Mouse (Mus musculus): ENCODE results near the gene Me3. TPM values are rescaled to one million over a fixed set of nuclear protein-coding genes. Genes with fewer than 3 reads are reported as not detected.

Me3 gene
- total RNA-seq (2021), result 36.0 and 39.2 TPM in 2 replicates
- long read RNA-seq, experiment 1, full-length matches to known transcripts, result 27 of 40 reads
- long read RNA-seq, experiment 1, partial matches to known transcripts, result 3 of 40 reads
- long read RNA-seq, experiment 1, other reads (novel, unspliced or antisense), result 10 of 40 reads
- long read RNA-seq, experiment 2, full-length matches to known transcripts, result 23 of 34 reads
- long read RNA-seq, experiment 2, partial matches to known transcripts, result 2 of 34 reads
- long read RNA-seq, experiment 2, other reads (novel, unspliced or antisense), result 9 of 34 reads

DNA sequence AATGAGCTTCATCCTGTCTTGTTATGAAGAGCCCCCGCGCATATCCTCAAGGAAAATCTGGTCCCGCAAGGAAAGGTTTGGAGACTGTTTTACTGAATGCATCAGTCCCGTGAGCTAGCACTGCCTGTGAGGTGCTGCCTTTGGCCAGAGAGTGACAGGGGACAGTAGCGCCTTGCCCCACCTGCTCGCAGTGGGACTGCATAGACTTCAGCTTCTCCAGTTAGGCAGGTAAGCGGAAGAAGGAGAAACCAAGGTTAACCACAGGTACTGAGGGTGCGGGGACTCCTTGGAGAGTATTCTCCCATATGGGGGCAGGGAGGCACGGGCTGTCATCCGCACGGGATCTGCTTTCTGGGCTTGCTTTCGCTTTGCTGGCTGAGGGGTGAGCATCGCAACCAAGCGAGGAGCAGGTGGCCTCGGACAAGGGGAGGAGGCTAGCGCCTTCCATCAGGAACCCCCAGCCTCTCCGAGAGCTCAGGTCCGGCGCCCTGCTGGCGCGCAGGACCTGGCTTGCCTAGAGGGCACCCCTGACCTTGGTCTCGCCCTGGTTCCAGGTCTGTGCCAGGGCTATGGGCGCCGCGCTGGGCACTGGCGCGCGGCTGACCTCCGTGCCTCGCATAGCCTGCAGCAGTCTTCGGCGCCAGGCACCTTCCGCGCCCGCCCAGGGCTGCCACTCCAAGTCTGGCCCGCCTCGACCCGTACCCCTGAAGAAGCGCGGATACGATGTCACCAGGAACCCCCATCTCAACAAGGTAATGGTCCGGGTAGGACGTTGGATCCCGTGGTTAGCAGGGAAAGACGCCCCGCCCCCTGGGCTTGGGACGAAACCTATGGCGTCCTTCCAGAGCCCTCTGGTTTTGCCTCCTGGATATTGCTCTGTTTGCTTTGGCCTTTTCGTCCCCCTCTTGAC is at the start of gene Me3:
Gene Me3 (plus strand): TSS at position 51 of the 910 bp plus-strand sequence.
- DNase-seq, result peak; percentile 75

DNA sequence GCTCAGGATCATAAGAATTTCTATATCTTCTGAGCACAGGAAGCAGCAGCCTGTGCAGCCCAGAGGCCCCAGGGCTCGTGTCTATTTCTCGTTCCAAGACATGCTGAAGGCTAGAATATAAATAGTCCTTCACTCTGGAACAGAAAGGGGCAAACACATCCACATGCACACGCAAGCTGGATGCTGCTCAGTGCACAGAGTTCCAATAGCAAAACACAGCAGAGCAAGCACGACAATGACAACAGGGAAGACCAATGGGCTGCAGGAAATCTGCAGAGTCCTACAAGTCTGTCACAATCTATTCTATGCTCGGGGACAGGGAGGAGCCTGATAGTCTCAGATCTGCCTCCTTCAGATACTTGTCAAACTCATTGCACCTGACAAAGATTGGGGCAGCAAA is 42.2 kb upstream of the Me3 start:
- DNase-seq, result no peak

DNA sequence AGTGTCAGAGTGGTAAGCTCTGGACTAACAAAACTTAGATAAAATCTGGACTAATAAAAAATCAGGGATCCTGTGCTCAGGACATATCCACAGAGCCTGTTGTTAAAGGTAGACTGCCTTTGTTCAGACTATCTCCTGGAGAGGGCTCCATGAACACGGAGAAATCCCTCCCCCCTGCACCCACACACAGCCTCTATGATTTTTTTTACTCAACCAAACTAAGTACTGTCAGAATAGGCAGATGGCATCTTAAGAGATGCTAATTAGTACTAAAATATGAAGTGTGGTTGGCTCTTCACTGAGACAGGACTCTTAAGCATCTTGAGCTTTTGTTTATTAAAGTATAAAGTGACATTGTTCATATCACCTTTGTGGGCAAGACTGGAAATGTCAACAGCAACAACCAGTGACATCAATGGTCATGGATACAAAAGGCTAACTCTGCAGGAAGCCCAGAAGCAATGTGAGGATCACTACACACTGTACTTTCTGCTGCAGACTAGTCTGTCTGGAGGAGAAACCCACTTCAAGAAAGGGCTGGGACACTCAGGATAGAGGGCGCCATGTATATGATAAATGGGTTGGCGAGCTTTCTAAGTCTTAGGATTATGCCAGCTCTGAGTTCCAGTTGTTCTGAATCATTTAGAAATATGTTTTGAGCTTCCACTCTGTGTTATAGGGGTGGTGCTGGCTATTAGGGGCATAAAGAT is 41.5 kb upstream of the Me3 start:
- no peak for DNase-seq

DNA sequence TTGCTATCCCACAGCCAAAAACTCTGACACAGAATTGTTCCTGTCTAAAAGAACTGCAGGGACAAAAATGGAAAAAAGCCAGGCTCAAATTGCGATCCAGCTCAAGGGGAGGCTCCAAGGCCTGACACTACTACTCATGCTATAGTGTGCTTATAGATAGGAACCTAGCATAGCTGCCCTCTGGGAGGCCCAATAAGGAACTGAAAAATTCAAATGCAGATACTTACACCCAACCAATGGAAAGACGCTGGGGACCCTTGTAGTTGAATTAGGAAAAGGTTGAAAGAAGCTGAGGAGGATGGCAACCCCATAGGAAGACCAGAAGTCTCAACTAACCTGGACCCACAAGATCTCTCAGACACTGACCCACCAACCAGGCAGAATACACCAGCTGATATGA is 36.4 kb upstream of the Me3 start:
- DNase-seq, result no peak

DNA sequence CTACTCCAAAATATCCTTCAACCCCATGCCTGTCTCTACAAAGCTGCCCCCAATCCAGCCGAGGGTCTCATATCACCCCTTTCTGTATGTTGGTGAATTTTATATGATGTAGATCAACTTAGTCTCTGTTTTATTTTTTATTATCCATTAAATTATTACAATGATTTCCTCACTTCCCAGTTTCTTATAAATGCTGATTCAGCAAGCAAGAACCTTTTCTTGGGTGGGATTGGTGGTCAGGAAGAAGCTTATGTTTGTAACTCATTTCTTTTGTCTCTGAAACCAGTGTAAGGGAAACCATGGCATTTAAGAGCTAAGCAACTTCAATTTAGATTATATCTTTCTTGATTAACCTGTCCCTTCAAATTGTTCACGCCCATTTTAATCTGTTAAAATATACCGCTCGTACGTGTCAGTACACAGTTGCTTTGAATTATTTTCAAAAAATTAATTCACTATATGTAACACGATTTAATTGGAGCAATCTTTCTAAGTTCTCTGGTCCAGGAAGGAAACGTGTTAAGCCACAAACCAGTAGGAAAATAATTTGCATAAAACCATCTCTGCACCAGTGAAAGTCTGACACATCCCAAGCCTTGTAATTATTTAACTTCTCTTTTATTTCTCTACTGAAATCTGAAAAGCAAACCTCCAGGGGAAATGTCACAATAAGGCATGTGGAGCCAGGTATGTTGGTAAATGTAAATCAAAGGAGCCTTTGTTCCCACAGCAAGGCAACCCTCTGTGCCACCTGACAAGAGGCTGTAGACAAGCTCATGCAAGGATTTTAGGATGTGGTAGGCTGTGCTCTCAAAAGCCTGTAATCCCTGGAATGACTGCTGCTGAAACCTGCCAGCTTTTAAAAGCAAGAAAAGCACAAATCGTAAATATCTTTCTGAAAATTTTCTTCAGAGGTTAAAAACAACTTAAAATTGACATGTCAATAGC is 26.3 kb upstream of the Me3 start:
- DNase-seq, result no peak

DNA sequence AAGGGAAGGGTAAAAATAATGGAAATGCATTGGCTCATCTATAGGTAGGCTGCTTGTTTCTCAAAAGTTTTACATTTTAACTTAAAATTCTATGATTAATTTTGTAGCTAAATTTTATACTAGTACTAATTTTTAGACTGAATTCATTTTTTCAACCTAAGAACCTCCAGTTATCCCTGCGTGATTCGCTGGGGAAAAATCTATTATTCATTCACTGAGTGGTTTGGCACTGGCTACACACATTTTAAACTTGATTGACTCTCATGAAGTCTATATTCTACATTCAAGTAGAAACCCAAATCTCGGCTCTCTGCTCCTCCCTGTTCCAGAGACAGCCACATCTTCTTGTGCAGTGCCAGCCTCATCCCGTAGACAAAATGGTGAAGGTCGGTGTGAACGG is 24.9 kb upstream of the Me3 start:
- DNase-seq, result no peak

DNA sequence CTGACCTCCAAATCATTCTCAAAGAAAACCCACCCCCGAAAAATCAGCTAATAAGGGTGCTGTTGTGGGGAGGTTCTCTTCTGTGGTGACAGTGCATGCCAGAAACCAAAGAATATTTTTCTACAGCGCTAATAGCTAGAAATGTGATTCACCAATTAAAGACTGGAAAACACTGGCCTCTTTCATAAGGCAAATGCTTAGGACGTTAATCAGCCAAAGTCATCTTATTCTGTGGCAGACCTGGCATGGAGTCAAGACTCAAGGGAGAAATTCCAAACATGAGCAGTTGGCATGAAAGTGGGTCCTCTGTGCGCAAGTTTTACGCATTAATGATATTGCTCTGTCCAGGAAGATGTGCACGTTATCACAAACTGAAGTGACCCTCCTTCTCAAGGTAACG is 21.0 kb upstream of the Me3 start:
- DNase-seq, result no peak

DNA sequence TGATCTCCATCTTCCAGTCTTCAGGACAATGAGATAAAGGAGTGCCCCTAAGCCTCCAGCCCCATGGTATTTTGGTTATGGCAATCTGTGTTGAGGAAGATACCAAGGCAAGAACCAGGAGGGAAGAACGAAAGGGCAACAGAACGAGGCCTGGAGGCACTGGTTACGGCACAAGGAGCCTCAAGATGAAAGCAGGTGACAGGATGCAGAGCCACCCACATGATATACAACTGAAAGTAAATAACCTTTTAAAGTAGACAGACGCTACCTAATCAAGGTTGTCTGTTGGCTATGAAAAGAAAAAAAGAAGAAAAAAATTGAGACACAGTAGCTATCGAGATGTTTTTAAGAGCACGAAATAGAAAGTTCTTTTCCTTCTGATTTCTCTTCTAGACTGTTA is 16.0 kb upstream of the Me3 start:
- DNase-seq, result no peak

DNA sequence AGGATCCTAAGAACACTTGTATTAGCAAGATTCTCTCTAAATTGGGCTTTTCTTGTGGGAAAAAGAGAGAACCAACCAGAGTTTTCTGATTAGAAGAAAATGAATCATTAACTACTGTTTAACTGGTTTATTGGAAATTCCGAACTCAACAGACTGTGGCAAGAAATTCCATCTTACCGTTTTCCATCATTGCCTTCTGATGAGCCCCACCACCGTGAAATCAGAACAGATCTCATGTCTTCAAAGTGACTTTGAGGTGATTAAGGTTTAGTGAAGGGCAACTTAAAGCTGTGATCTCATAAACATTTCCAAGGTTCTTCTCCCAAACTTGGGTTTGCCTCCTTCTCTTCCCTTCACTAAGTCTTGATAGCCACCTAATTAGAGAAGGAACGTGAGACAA is 8.9 kb upstream of the Me3 start:
- no peak for DNase-seq

DNA sequence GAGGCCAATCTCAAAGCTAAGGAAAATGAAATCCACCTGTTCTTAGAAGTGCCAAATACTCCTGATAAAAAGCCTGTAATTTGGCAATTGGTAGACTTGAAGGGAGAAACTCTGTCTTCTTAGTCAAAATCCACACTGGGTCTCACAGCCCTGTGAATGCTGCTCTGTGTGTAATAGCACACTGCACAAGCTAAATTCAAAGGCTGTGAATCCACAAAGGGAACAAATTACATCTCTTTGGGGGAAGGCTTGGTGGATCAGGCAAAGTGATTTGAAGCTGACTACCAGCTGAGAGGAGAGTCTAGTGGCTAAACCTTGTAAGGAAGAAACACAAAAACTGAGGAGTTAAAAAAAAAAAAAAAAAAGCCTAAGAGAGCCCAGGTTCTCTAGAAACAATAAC is 4.8 kb upstream of the Me3 start:
- no peak for DNase-seq

DNA sequence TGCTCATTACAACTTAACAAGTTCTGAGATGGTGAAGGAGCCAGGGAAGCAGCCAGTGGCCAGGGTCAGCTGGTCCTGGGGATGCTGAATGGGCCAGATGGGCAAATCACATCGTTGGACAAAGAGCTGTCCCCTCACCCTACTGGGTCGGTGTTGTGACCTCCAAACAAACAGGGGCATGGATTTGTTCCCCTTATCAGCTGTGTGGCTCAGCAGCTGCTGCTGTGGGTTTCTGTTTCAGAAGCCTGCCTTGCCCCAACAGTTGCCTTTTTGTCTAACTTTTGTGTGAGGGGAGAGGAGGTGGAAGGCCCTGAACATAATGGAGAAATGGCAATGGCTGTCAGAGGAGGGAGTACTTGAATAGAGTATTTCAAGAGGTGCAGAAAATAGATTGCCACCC is 4.2 kb upstream of the Me3 start:
- DNase-seq, result no peak

DNA sequence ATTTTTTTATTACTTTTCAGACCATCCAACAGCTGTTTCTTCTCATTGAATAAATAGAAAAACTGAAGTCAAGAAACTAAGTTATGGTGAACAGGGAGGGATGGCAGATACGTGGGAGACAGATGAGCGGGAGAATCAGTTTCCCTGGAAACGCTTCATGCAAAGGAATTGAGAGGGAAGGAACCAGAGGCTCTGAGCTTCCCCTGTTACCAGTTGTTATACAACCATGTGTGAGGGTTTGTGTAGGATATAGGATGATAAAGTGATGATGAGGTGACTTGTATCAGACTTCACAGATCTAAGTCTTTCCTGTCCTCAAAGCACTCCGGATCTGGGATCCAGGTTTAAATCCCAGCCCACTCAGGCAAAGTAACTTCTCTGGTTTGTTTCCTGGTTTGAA is 3.2 kb upstream of the Me3 start:
- no peak for DNase-seq

DNA sequence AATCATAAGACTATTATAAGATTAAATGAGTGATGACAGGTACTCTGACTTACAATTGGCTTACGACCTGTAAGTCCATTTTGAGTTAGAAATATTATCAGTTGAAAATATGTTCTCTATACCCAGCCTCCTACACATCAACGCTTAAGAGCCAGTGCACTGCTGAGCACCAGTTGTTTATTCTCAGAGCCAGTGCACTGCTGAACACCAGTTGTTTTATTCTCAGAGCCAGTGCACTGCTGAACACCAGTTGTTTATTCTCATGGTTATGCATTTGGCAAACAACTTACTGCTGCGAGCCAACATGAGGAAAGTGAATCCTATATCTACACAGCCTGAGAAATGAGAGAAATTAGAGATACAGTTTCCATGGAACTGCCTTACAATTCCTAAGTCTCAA is 2.3 kb upstream of the Me3 start:
- no peak for DNase-seq

DNA sequence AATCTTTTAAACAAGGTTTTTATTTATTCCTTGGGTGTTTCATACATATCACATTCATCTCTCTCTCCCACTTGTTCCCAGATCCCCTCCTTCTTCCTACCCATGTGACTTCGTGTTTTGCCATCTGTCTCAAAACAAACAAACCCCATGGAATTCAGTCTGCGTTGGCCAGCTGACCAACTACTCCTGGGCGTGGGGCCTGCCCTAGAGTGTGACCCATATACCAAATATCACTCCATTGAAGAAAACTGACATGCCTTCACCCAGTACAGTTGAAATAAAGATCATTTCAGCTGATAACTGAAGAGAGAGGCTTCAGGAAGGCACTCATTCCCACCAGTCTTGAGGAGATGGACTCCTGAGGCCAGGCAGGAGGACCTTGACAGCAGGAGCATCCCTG is 1.4 kb upstream of the Me3 start:
- DNase-seq, result no peak

DNA sequence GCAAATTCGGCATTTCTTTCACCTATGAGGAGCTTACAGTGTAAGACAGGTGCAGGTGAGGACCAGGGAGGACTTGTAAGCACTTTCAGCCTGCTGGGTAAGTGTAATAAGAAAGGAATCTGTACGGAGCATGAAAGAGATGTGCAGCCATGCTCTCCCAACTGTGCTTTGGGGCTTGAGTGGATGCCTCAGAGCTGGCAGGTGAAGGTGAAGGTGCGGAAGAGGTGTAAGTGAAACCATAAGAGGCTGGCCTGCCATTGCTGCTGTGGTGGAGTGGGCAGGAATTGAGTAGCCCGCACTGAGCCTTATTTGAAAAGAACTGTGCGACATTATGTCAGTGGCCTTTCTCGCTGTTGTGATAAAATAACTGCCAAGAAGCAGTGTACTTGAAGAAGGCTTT is 8.3 kb downstream of the Me3 start:
- no peak for DNase-seq

DNA sequence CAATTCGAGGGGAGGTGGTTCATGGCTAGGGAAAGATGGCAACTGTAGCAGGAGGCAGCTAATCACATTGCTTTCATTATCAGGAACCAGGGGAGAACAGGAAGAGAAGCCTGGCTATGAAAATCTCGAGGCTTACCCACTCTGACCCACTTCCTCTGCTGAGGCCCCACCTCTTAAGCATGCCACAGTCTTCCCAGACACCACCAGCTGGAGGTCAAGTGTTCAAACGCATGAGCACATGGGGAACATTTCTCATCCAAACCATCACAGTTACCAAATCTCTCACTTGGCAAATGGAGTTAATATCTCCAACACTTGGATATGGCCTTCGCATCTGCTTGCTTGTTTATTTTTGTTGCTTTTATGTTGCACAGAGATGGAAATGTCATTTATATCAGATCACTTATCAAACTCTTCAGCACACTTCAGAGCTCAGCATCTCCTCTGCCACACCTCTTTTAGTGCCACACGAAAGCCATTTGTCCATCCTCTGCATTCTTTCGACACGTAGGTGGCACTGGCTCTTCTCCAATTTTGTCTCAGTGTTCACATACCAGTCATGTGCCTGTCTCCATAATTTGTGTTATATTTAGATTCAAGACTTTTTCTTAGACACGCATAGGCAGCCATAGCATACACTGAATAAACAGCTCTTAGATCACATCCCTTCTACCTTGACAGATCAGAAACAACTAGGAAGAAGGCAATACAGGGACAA is 8.9 kb downstream of the Me3 start:
- DNase-seq, result no peak

DNA sequence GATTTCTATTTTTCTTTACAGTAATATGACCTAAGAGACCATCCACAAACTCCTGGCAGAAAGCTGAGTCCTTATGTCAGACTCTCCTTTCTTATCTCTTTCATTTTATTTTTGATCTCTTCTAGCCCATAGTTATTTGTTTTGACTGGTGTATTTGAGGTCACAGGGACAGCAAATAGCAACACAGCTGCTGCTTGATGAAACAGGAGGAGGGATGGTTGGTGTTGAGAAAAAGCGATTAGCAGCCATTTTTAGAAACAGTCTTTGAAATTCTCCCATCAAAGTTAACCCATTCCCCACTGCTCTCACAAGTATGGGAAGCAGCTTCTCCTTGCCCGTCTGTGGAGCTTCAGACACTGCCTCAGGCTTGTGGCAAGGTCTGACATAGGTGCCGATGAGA is 12.8 kb downstream of the Me3 start:
- no peak for DNase-seq

DNA sequence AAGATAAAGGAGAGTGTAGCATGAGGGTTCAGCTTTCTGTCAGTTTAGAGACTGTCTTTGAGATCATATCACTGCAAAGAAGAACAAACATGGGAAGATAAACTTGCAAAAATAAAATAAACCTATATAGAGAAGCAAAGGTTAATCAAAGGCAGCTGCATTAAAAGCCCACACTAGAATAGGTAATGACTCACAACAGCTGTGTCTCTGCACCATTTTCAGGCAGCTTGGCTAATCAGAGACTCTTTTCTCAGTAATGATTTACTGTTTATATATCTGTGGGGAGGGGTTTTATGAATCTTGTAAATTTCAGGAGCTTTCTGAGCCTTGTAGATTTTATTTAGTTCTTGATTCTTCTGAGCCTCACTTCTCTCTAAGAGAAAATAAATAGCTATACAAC is 15.7 kb downstream of the Me3 start:
- no peak for DNase-seq

DNA sequence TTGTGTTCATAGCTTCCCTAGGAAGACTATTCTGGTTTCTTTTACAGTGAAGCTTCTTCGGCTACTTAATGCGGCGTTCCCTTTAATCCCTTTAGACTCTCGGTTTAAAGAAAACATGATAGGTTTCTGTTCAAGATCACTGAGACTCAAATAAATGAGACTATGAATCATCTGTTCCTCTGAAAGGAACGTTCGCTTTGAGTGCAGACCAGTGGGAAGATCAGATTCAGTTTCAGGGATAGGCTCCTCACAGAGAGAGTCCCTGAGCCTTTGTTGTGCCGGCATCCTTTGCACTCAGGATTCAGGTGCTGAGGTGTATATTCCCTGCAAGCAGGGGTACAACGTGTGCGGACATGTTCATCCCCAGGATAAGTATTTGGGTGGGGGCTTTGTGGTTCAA is 25.0 kb downstream of the Me3 start:
- DNase-seq, result no peak

DNA sequence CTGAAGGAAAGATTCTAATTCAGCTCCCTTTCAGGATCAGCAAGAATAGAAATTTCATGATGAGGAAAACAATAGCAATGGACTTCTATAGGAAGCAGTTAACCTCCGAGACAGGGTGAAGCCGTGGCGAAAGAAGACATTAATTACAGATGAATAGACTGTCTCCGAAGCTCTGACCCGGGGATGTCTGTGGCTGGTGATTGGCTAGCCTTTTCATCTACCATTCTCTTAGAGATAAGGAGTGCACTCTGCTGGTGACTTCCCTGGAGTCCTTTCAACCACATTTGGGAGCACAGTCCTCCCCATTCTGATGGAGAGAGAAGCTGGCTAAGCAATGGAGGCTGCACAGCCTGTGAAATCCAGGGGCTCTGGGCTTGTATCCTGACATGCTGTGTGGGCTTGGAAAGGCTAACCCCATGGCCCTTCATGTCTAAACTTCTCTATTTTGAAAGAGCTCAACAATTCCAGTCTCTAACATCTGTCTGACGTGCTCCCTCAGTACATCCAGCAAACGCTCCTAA is 25.6 kb downstream of the Me3 start:
- no peak for DNase-seq

DNA sequence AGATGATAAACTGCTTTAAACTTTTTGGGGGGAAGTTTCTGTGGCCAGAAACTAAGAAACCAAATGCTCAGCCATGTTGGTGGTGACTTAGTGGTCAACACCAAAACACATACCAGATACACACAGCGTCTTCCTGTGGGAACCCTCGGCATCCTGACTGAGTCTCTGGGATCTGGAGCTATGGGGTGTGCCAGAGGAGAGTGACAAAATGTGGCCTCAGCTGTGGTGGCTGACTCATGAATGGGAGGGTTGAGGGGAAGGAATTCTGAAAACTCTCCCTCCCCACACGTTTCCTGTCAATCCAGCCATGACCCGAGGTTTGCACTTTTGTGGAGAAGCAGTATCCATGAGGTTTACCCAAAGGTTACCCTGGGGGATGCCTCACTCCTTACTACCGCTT is 32.0 kb downstream of the Me3 start:
- peak; percentile 20 for DNase-seq
